Mouse (Mus musculus) kidney, embryonic 14.5 days (tissue): ENCODE results near the gene Fam229a. TPM values are rescaled to one million over a fixed set of nuclear protein-coding genes. Genes with fewer than 3 reads are reported as not detected.
"Not testable (repeated sequence)": the region's sequence is repeated elsewhere in the genome, so short reads cannot be mapped to it uniquely, and the experiment has no call there.

ENCODE experiments used
- ATAC-seq: fragments of 200-750 bp; cut with Nextera tagmentation; 2 replicates; pipeline ENCODE4 v1.8.0; 2017; ENCODE audit warnings: moderate number of reproducible peaks, mild to moderate bottlenecking, moderate TSS enrichment, moderate library complexity; ENCODE audit not compliant: low FRiP score, low TSS enrichment
- H3K27ac ChIP-seq: fragments of 300-500 bp; sonication (generic); 2 replicates; pipeline ENCODE4 v1.5.1; 2014; ENCODE audit warnings: low read depth, mild to moderate bottlenecking, low read length, moderate library complexity, mixed read lengths
- H3K27me3 ChIP-seq: fragments of 300-500 bp; sonication (generic); 2 replicates; pipeline ENCODE4 v1.6.1; 2014; ENCODE audit warnings: mild to moderate bottlenecking, low read length; ENCODE audit not compliant: control insufficient read depth, insufficient read depth
- H3K36me3 ChIP-seq: fragments of 300-500 bp; sonication (generic); 2 replicates; pipeline ENCODE4 v1.6.1; 2014; ENCODE audit warnings: low read length, mixed read lengths; ENCODE audit not compliant: control insufficient read depth, insufficient read depth
- H3K4me1 ChIP-seq: fragments of 300-500 bp; sonication (generic); 2 replicates; pipeline ENCODE4 v1.6.1; 2014; ENCODE audit warnings: low read length, mixed read lengths; ENCODE audit not compliant: control insufficient read depth, insufficient read depth
- H3K4me2 ChIP-seq: fragments of 300-500 bp; sonication (generic); replicated peaks from 2 replicates; pipeline ENCODE4 v1.6.1; 2014; ENCODE audit warnings: low read depth, mild to moderate bottlenecking, low read length
- H3K4me3 ChIP-seq: fragments of 300-500 bp; sonication (generic); 2 replicates; pipeline ENCODE4 v1.5.1; 2014; ENCODE audit warnings: mild to moderate bottlenecking, low read length
- H3K9ac ChIP-seq: fragments of 300-500 bp; sonication (generic); 2 replicates; pipeline ENCODE4 v1.6.1; 2014; ENCODE audit warnings: low read depth, mild to moderate bottlenecking, low read length, moderate library complexity
- H3K9me3 ChIP-seq: fragments of 300-500 bp; sonication (generic); 2 replicates; pipeline ENCODE4 v1.6.1; 2016; ENCODE audit warnings: low read length; ENCODE audit not compliant: control insufficient read depth
- WGBS: fragments of 180-500 bp; shearing (Covaris S2); extraction: QIAGEN DNeasy Blood & Tissue Kit; methylation state at CpG from one replicate; pipeline ENCODE4 v1.1.7; 2014; 5-methylcytosine and 5-hydroxymethylcytosine counted together
- polyA plus RNA-seq: library from polyadenylated mRNA; unstranded; fragments of >200 nt; fragmentation: Nextera tagmentation; extraction: Ambion mirVana; gene quantifications from 2 replicates; pipeline ENCODE4 v1.2.1, GENCODE M21; 2014

The Fam229a gene
- polyA plus RNA-seq, 1 experiment from 2014 or later = not detected

DNA sequence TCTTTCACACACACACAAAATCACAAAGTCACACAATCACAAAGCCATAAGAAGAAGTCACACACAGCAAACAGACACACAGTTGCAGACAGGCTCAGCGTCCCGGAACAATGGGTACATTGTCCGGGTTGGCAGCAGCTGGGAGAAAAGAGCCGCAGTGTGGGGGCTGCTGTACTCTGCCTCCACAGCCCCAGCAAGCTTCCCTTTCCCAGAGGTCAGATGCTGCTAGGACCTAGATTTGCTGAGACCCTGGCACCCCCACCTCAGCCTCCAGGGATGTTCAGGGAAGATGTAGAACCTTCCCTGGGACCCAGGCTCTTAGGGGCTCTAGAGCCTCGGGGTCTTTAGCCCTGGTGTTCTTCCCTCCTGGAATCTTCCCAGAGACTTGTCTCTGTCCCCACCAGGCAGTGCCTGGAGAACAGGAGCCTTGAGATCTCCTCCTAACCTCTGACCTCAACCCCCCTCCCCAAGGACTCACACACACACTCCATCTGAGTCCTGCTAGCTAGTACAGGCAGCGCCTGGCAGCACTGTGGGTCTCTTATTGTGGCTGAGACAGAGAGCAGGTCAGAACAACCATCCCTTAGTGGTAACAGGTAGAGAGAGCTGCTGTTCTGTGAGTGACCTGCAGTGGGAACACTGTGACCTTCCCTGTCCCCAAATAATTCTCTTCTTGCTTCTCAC lies 20.6 kb downstream of the Fam229a start:
- Histone ChIP-seq H3K4me2 (no peak overlapping the region), H3K4me3 (no peak overlapping the region), H3K27me3 (no peaks in the 10 kb centered on the region), H3K9ac (no peak overlapping the region), H3K27ac (no peak overlapping the region), H3K36me3 (peaks cover 12% of the 10 kb centered on the region), H3K9me3 (no peaks in the 10 kb centered on the region), H3K4me1 (peaks cover 10% of the 10 kb centered on the region)
- WGBS = 48% methylated on average over 6 of the region's 6 CpGs
- ATAC-seq = no peak

DNA sequence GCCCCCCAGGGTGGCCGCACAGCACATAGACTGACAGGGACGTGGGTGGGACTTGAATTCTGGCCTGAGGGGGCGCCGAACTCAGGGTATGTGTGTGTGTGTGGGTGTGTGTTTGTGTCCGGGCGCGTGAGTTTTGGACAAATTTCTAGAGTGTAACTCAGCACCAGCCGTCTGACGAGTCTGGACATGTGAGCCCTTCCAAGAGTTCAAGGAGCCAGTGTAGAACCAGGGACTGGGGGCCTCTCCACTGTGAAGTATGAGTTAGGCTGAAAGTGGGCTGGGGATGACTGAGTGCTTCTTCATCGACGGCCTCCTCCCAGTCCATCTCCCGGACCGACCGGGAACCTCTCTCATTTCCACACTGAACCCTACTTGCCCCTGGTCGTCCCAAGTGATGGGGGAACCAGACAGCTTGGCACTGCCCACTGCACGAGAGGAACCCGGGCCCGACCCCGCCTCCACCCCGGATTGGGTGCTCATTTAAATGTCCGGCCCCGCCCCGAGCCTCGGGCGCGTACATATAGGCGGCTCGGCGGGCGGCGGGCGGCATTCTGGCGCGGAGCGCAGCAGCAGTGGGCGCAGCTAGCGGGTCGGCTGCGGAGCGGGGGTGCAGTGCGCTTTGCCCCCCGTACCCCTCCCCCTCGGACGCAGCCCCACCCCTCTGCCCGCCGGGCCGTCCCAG lies 22.2 kb downstream of the Fam229a start, which contains the start of gene Marcksl1:
Gene Marcksl1 (plus strand): TSS at position 496 of the 682 bp plus-strand sequence.
- peak; percentile 85 for ATAC-seq

DNA sequence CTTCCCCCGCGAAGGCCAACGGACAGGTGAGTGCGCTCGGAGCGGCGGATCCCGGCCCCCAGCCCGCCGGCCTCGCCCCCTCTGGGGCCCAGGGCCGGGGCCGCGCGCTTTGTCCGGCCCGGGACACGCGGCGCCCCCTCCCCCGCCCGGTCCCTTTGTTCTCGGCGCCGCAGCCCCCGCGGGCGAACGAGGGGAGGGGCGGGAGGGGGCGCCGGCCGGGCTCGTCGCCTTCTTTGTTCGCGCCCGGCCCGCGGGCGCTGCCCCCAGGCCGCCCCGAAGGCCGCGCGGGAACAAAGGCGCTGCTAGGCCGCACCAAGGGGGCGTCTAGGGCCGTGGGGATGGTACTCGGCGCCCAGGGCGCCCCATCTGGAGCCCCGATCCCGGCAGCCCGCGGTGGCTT lies 22.9 kb downstream of the Fam229a start:
- Histone ChIP-seq H3K36me3 (peaks cover 35% of the 10 kb centered on the region), H3K27ac (peak overlapping the region; percentile 97), H3K9me3 (no peaks in the 10 kb centered on the region), H3K4me1 (peaks cover 6% of the 10 kb centered on the region), H3K4me2 (peak overlapping the region; percentile 77), H3K9ac (peak overlapping the region; percentile 100), H3K27me3 (no peaks in the 10 kb centered on the region), H3K4me3 (peak overlapping the region; percentile 100)
- WGBS = 0% methylated on average over 41 of the region's 57 CpGs
- ATAC-seq = peak; percentile 21

More for the DNA sequence above, 22.2 kb downstream of the Fam229a start, which contains the start of gene Marcksl1:
- H3K9me3 ChIP-seq = no peaks in the 10 kb centered on the region
- peaks cover 10% of the 10 kb centered on the region for H3K4me1 ChIP-seq
- peak within 1 kb of the TSS; percentile 77 for H3K4me2 ChIP-seq
- H3K4me3 ChIP-seq = peak within 1 kb of the TSS; percentile 100
- WGBS = 3% methylated on average over 46 of the region's 47 CpGs
- no peaks in the 10 kb centered on the region for H3K27me3 ChIP-seq
- peak within 1 kb of the TSS; percentile 97 for H3K27ac ChIP-seq
- H3K9ac ChIP-seq = peak within 1 kb of the TSS; percentile 100
- H3K36me3 ChIP-seq = peaks cover 29% of the 10 kb centered on the region

- Histone ChIP-seq H3K9ac (peak overlapping the region; percentile 100), H3K27me3 (no peaks in the 10 kb centered on the region), H3K4me3 (peak overlapping the region; percentile 100), H3K4me2 (peak overlapping the region; percentile 77), H3K27ac (peak overlapping the region; percentile 97), H3K36me3 (peaks cover 38% of the 10 kb centered on the region), H3K4me1 (peaks cover 6% of the 10 kb centered on the region), H3K9me3 (no peaks in the 10 kb centered on the region)
- 0% methylated on average over 32 of the region's 35 CpGs for WGBS
- ATAC-seq = peak; percentile 47
Observed at GRCm38 (mm10) chr4:129514300-129514898, 23.4 kb downstream of the Fam229a start.

DNA sequence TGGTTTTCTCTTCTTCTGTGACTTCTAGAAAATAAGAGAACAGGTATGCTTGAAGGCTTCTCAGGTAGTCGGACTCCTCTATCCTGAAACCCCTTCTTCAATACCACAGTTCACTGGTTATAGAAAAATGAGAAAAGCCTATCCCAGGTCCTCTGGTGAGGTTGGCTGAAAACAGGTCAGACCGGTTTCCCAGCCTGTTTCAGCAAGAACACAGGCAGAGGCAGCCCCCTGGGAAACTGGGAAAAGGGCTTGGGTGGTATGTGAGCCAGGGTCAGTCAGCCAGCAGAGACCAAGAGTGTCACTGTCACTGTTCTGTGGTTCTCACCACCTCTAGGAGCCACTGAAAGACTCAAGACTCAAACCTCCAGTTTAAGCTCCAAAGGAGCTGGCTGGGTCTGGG lies 25.9 kb downstream of the Fam229a start:
- no peaks in the 10 kb centered on the region for H3K9me3 ChIP-seq
- no peak overlapping the region; the same call in 1 of the 2 replicates for H3K4me2 ChIP-seq
- no peak overlapping the region for H3K9ac ChIP-seq
- 43% methylated on average over 2 of the region's 2 CpGs for WGBS
- peaks cover 6% of the 10 kb centered on the region for H3K4me1 ChIP-seq
- no peak for ATAC-seq
- H3K4me3 ChIP-seq = no peak overlapping the region
- H3K36me3 ChIP-seq = peaks cover 61% of the 10 kb centered on the region
- no peaks in the 10 kb centered on the region for H3K27me3 ChIP-seq
- peak overlapping the region; percentile 69; the same call in 1 of the 2 replicates for H3K27ac ChIP-seq

DNA sequence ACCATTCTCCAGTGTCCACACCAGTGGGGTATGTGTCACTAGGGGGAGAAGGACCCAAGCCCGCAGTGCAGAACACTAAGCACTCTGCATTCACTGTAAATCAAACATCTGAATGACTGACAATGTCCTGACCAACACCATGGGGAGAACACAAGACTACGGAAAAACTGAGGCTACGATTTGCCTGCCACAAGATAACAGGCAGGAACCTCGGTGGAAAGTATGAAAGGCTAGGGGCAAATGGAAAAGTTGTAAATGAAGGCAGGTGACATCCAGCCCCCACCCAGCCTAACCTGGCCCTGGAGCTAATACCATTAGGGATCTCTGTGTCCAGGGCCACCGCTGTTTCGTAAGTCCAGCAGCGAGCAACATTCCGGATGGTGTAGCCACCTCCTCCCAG lies 27.5 kb downstream of the Fam229a start:
- ATAC-seq = no peak
- 83% methylated on average over 6 of the region's 8 CpGs for WGBS

GRCm38 (mm10) chr4:129525338-129525737 lies 34.3 kb downstream of the Fam229a start:
- 89% methylated on average over 5 of the region's 5 CpGs for WGBS
- Histone ChIP-seq H3K27ac (no peak overlapping the region), H3K36me3 (peaks cover 86% of the 10 kb centered on the region), H3K9ac (no peak overlapping the region), H3K4me2 (no peak overlapping the region), H3K27me3 (no peaks in the 10 kb centered on the region), H3K4me1 (no peaks in the 10 kb centered on the region), H3K4me3 (no peak overlapping the region), H3K9me3 (no peaks in the 10 kb centered on the region)
- ATAC-seq = no peak

More for the DNA sequence above, 27.5 kb downstream of the Fam229a start:
- H3K4me1 ChIP-seq = peaks cover 2% of the 10 kb centered on the region
- H3K36me3 ChIP-seq = peaks cover 77% of the 10 kb centered on the region
- no peaks in the 10 kb centered on the region for H3K27me3 ChIP-seq
- H3K4me3 ChIP-seq = no peak overlapping the region
- H3K9ac ChIP-seq = no peak overlapping the region
- no peak overlapping the region for H3K4me2 ChIP-seq
- no peak overlapping the region for H3K27ac ChIP-seq
- no peaks in the 10 kb centered on the region for H3K9me3 ChIP-seq

DNA sequence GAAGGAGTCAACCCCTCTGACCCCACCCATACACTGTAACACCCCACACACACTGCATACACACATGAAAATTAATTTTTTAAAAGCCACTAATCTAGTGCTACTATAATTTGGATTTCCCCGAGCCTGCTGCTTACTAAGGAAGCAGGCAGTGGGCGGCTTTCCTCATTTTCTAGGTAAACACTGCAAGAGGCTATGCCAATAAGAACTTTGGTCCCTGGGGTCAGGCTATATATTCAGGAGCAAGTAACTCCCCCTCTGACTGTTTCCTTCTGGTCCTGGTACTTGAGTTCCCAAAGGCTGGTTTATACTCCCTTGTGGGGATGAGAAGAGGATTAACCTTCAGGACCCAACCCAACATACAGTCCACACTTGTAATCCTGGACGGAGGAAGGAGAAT lies 34.9 kb downstream of the Fam229a start:
- Histone ChIP-seq H3K27me3 (no peaks in the 10 kb centered on the region), H3K4me2 (no peak overlapping the region), H3K4me1 (no peaks in the 10 kb centered on the region), H3K36me3 (peaks cover 87% of the 10 kb centered on the region), H3K9me3 (no peaks in the 10 kb centered on the region), H3K9ac (no peak overlapping the region), H3K4me3 (no peak overlapping the region), H3K27ac (no peak overlapping the region)
- 52% methylated on average over 3 of the region's 3 CpGs for WGBS
- no peak for ATAC-seq

GRCm38 (mm10) chr4:129528901-129529300 lies 37.9 kb downstream of the Fam229a start:
- H3K4me2 ChIP-seq, H3K4me1 ChIP-seq, H3K27ac ChIP-seq, H3K9ac ChIP-seq, ATAC-seq, H3K27me3 ChIP-seq, H3K4me3 ChIP-seq, H3K9me3 ChIP-seq: not testable (repeated sequence)
- WGBS = 97% methylated on average over 5 of the region's 6 CpGs
- peaks cover 82% of the 10 kb centered on the region for H3K36me3 ChIP-seq
